Mouse (Mus musculus) stomach, postnatal 0 days (tissue): ENCODE measurements around the gene Pipox.

Source experiments
- CTCF ChIP-seq: IDR thresholded peaks from 2 replicates; pipeline ENCODE4 v1.5.1; 2016; ENCODE audit warnings: antibody characterized with exemption, low read depth, mild to moderate bottlenecking, moderate library complexity
- EP300 ChIP-seq: optimal IDR thresholded peaks from 2 replicates; pipeline ENCODE3; 2016; ENCODE audit warnings: antibody characterized with exemption

GRCm38 (mm10) chr11:77850401-77851244 lies 43.3 kb downstream of the Pipox start:
- TF ChIP-seq CTCF (0 out of 2 replicates have a peak, but pooled peaks have one; percentile 15), EP300 (no peak)
